Mouse (Mus musculus) MEL (cell line): ENCODE measurements at regions not wholly inside any gene's neighbourhood (a gene's known extent, or its start where the extent isn't known, plus 50 kb on each side); places are given as distances from the start of the nearest gene placed in this dataset.

Experiments
- DNase-seq: peaks from one replicate; pipeline ENCODE4 v3.0.0; 2011; ENCODE audit warnings: low read depth, low spot score
- H3K27ac ChIP-seq: 2 replicates; pipeline ENCODE4 v1.5.1; 2012; ENCODE audit warnings: low read depth, mild to moderate bottlenecking, control low read depth, low read length, moderate library complexity; ENCODE audit not compliant: control insufficient read depth
- H3K27me3 ChIP-seq, 2 experiments: fragments of 150-350 bp in 1 of 2; sonication (generic) in 1 of 2; 2 replicates each; pipeline ENCODE4 v1.6.1; 2012; ENCODE audit warnings: low read length in 2 of 2, mild to moderate bottlenecking in 2 of 2, improper control_type of control experiment in 1 of 2, moderate library complexity in 1 of 2; ENCODE audit not compliant: insufficient read depth in 2 of 2, control insufficient read depth in 1 of 2
- H3K36me3 ChIP-seq, 2 experiments: 2 replicates each; pipeline ENCODE4 v1.6.1; 2012 to 2014; ENCODE audit warnings: low read length in 2 of 2, improper control_type of control experiment in 1 of 2, inconsistent platforms in 1 of 2, mild to moderate bottlenecking in 1 of 2; ENCODE audit not compliant: insufficient read depth in 2 of 2, control insufficient read depth in 1 of 2
- H3K4me1 ChIP-seq, 2 experiments: fragments of 150-350 bp in 1 of 2; sonication (generic) in 1 of 2; 2 replicates each; pipeline ENCODE4 v1.6.1; 2012; ENCODE audit warnings: low read length in 2 of 2, improper control_type of control experiment in 1 of 2, mild to moderate bottlenecking in 1 of 2; ENCODE audit not compliant: insufficient read depth in 2 of 2, control insufficient read depth in 1 of 2
- H3K4me3 ChIP-seq, 2 experiments: fragments of 150-350 bp in 1 of 2; sonication (generic) in 1 of 2; 2 replicates each; pipeline ENCODE4 v1.5.1; 2012; ENCODE audit warnings: low read depth in 2 of 2, low read length in 2 of 2, mild to moderate bottlenecking in 2 of 2, moderate library complexity in 2 of 2, control low read depth in 1 of 2, improper control_type of control experiment in 1 of 2; ENCODE audit not compliant: control insufficient read depth in 1 of 2, insufficient read depth in 1 of 2
- H3K79me2 ChIP-seq: 2 replicates; pipeline ENCODE4 v1.6.1; 2012; ENCODE audit warnings: mild to moderate bottlenecking, low read length, moderate library complexity; ENCODE audit not compliant: control insufficient read depth, poor library complexity, insufficient read depth
- H3K9ac ChIP-seq: 2 replicates; pipeline ENCODE4 v1.6.1; 2012; ENCODE audit warnings: low read depth, mild to moderate bottlenecking, control low read depth, low read length, moderate library complexity; ENCODE audit not compliant: control insufficient read depth, poor library complexity, severe bottlenecking
- H3K9me3 ChIP-seq: fragments of 150-350 bp; sonication (generic); replicated peaks from 2 replicates; pipeline ENCODE4 v1.6.1; 2012; ENCODE audit warnings: mild to moderate bottlenecking, low read length, improper control_type of control experiment, moderate library complexity; ENCODE audit not compliant: insufficient read depth
- BHLHE40 ChIP-seq: IDR thresholded peaks from 2 replicates; pipeline ENCODE4 v1.6.1; 2012; ENCODE audit warnings: low read depth, mild to moderate bottlenecking, inconsistent platforms, low read length, improper control_type of control experiment, borderline replicate concordance
- CHD1 ChIP-seq: IDR thresholded peaks from 2 replicates; pipeline ENCODE4 v1.6.1; 2012; ENCODE audit warnings: low read depth, mild to moderate bottlenecking, inconsistent platforms, low read length, improper control_type of control experiment
- CHD2 ChIP-seq: IDR thresholded peaks from 2 replicates; pipeline ENCODE4 v1.6.1; 2011; ENCODE audit warnings: low read length, improper control_type of control experiment
- CTCF ChIP-seq, 3 experiments: IDR thresholded peaks in 2 of 3; conservative IDR thresholded peaks in 1 of 3; 2 replicates each; pipeline ENCODE4 v1.5.1; 2011 to 2012; ENCODE audit warnings: low read length in 3 of 3, low read depth in 2 of 3, mild to moderate bottlenecking in 2 of 3, improper control_type of control experiment in 1 of 3, inconsistent platforms in 1 of 3, mixed read lengths in 1 of 3, moderate library complexity in 1 of 3; ENCODE audit not compliant: control insufficient read depth in 1 of 3, insufficient read depth in 1 of 3, poor library complexity in 1 of 3, severe bottlenecking in 1 of 3
- E2F4 ChIP-seq: IDR thresholded peaks from 2 replicates; pipeline ENCODE4 v1.6.1; 2011; ENCODE audit warnings: low read depth, low read length, improper control_type of control experiment, borderline replicate concordance
- ELF1 ChIP-seq: IDR thresholded peaks from 2 replicates; pipeline ENCODE4 v1.6.1; 2014; ENCODE audit warnings: low read depth, mild to moderate bottlenecking, inconsistent platforms, low read length, improper control_type of control experiment, moderate library complexity
- GATA1 ChIP-seq: IDR thresholded peaks from 2 replicates; pipeline ENCODE4 v1.6.1; 2011; ENCODE audit warnings: low read depth, low read length, improper control_type of control experiment
- HCFC1 ChIP-seq: IDR thresholded peaks from 2 replicates; pipeline ENCODE4 v1.6.1; 2012; ENCODE audit warnings: low read depth, mild to moderate bottlenecking, inconsistent platforms, low read length, improper control_type of control experiment, moderate library complexity
- JUND ChIP-seq: IDR thresholded peaks from 2 replicates; pipeline ENCODE4 v1.6.1; 2011; ENCODE audit warnings: low read depth, mild to moderate bottlenecking, improper control_type of control experiment, low read length
- KAT2A ChIP-seq: conservative IDR thresholded peaks from 2 replicates; pipeline ENCODE4 v1.6.1; 2012; ENCODE audit warnings: low read depth, low read length, improper control_type of control experiment, inconsistent platforms
- MAFK ChIP-seq: IDR thresholded peaks from 2 replicates; pipeline ENCODE4 v1.6.1; 2011; ENCODE audit warnings: low read depth, mild to moderate bottlenecking, low read length, improper control_type of control experiment, borderline replicate concordance
- MEF2A ChIP-seq: IDR thresholded peaks from 2 replicates; pipeline ENCODE4 v1.6.1; 2014; ENCODE audit warnings: low read depth, mild to moderate bottlenecking, inconsistent platforms, low read length, improper control_type of control experiment; ENCODE audit not compliant: poor library complexity, insufficient replicate concordance, severe bottlenecking; ENCODE audit errors: extremely low read depth
- MYC ChIP-seq: IDR thresholded peaks from 2 replicates; pipeline ENCODE4 v1.6.1; 2011; ENCODE audit warnings: low read depth, mild to moderate bottlenecking, low read length, improper control_type of control experiment, moderate library complexity
- NELFE ChIP-seq: IDR thresholded peaks from 2 replicates; pipeline ENCODE4 v1.6.1; 2011; ENCODE audit warnings: low read depth, low read length, improper control_type of control experiment
- POLR2AphosphoS2 ChIP-seq: IDR thresholded peaks from 2 replicates; pipeline ENCODE4 v1.6.1; 2011; ENCODE audit warnings: low read length, improper control_type of control experiment
- POLR2AphosphoS5 ChIP-seq: IDR thresholded peaks from 2 replicates; pipeline ENCODE4 v1.6.1; 2012; ENCODE audit warnings: low read depth, borderline replicate concordance, mild to moderate bottlenecking, inconsistent platforms, low read length, moderate library complexity, mixed read lengths
- SIN3A ChIP-seq: IDR thresholded peaks from 2 replicates; pipeline ENCODE4 v1.6.1; 2012; ENCODE audit warnings: low read length, improper control_type of control experiment, inconsistent platforms
- SMC3 ChIP-seq: IDR thresholded peaks from 2 replicates; pipeline ENCODE4 v1.6.1; 2011; ENCODE audit warnings: low read depth, low read length, improper control_type of control experiment
- TCF12 ChIP-seq: IDR thresholded peaks from 2 replicates; pipeline ENCODE4 v1.6.1; 2014; ENCODE audit warnings: low read depth, mild to moderate bottlenecking, inconsistent platforms, low read length, improper control_type of control experiment, moderate library complexity
- UBTF ChIP-seq: IDR thresholded peaks from 2 replicates; pipeline ENCODE4 v1.6.1; 2012; ENCODE audit warnings: low read depth, mild to moderate bottlenecking, inconsistent platforms, low read length, improper control_type of control experiment, moderate library complexity, borderline replicate concordance; ENCODE audit not compliant: insufficient read depth
- USF2 ChIP-seq, 2 experiments: IDR thresholded peaks; 2 replicates each; pipeline ENCODE4 v1.6.1; 2011 to 2012; ENCODE audit warnings: improper control_type of control experiment in 2 of 2, low read length in 2 of 2, borderline replicate concordance in 1 of 2, inconsistent platforms in 1 of 2, low read depth in 1 of 2, mild to moderate bottlenecking in 1 of 2; ENCODE audit not compliant: insufficient read depth in 1 of 2
- ZC3H11A ChIP-seq: IDR thresholded peaks from 2 replicates; pipeline ENCODE4 v1.6.1; 2012; ENCODE audit warnings: low read depth, mild to moderate bottlenecking, inconsistent platforms, low read length, improper control_type of control experiment

DNA sequence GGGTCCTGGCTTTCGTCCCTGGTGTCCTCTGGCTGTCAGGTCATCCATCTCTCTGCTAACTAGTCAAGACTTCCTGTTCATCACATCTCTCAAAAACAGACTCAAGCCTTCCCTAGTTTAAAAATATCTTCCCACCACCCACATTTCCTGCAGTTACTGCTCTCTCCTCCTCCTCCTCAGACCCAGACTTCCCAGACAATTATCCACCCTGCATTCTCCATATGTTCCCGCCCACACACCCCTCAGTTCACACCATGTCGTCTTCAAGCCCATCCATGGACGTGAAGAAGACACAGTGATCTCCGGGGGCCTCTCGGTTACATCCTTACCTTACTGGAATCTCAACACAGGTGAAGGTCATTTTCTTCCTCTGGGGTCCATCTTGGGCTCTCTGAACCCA is 444.4 kb downstream of the Pdcd6ip start:
- Histone ChIP-seq H3K9ac (no peak overlapping the region), H3K9me3 (no peaks in the 10 kb centered on the region; the same call in 1 of the 2 replicates), H3K36me3 (no peaks in the 10 kb centered on the region), H3K27me3 (no peaks in the 10 kb centered on the region), H3K79me2 (no peaks in the 10 kb centered on the region), H3K4me1 (no peaks in the 10 kb centered on the region), H3K4me3 (no peak overlapping the region), H3K27ac (no peak overlapping the region)
- no peak for DNase-seq
- no peak for TF ChIP-seq HCFC1
- no peak for TF ChIP-seq UBTF
- TF ChIP-seq NELFE = no peak
- TF ChIP-seq BHLHE40 = no peak
- no peak for TF ChIP-seq MEF2A
- no peak for TF ChIP-seq JUND
- no peak for TF ChIP-seq CHD2
- no peak for TF ChIP-seq MYC
- no peak for TF ChIP-seq ELF1
- no peak for TF ChIP-seq KAT2A
- no peak for TF ChIP-seq ZC3H11A

DNA sequence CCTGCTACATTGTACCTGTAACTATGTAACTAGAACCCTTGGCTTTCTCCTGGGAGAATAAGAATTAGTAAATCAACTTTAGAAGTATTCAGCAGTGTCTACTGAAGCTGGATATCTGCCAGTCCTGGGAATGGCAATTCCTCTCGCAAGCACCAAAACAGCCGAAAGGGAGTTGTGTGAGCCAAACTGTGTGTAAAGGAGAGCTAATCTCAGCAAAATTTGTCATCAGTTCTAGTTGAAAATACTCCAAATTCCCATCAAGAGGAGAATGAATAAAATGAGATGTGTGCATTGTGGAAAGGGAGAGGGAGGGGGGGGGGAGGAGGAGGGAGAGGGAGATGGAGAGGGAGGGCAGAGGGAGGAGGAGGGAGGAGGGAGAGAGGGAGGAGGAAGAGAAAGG is 447.8 kb downstream of the Pdcd6ip start:
- Histone ChIP-seq H3K27ac (no peak overlapping the region), H3K9ac (no peak overlapping the region), H3K9me3 (no peaks in the 10 kb centered on the region), H3K4me3 (no peak overlapping the region), H3K4me1 (no peaks in the 10 kb centered on the region), H3K36me3 (no peaks in the 10 kb centered on the region), H3K79me2 (no peaks in the 10 kb centered on the region), H3K27me3 (no peaks in the 10 kb centered on the region)
- TF ChIP-seq POLR2AphosphoS2 (no peak), MAFK (no peak), ELF1 (no peak), TCF12 (no peak), GATA1 (no peak), SMC3 (no peak), MYC (no peak), E2F4 (no peak), SIN3A (no peak), CTCF (IDR thresholded peaks at IDR 0.05 in 2 of 3, conservative IDR thresholded peaks at IDR 0.05 in 1 of 3; ENCODE audit: control insufficient read depth in 1 of 3, insufficient read depth in 1 of 3, low read depth in 2 of 3, low read length in 3 of 3, poor library complexity in 1 of 3, severe bottlenecking in 1 of 3) (no peak), POLR2AphosphoS5 (no peak), USF2 (IDR thresholded peaks at IDR 0.05; ENCODE audit: borderline replicate concordance in 1 of 2, insufficient read depth in 1 of 2, low read depth in 1 of 2, low read length in 2 of 2) (no peak), MEF2A (no peak), JUND (no peak), CHD1 (no peak)
- DNase-seq = no peak
